Mouse (Mus musculus): ENCODE data around the gene A030014E15Rik. TPM values are rescaled to one million over a fixed set of nuclear protein-coding genes. Genes with fewer than 3 reads are reported as not detected.

The A030014E15Rik gene
- polyA plus RNA-seq, 1 experiment from 2014 or later: not detected

Other genes with a start within 250 kb of the A030014E15Rik start
- 207 and 208 TPM in 2 replicates for gene Mff, start 200.0 kb upstream of the A030014E15Rik start, polyA plus RNA-seq (2016; fragmentation: Nextera tagmentation; extraction: Ambion mirVana)
- 0.17 TPM in 1 of 2 replicates, not detected in the other for gene Tm4sf20, start 156.5 kb upstream of the A030014E15Rik start, polyA plus RNA-seq (2016; fragmentation: Nextera tagmentation; extraction: Ambion mirVana)
- gene Gm47791, start 153.7 kb upstream of the A030014E15Rik start, polyA plus RNA-seq (2016; fragmentation: Nextera tagmentation; extraction: Ambion mirVana): not detected in 2 replicates
- 46.4 and 47.0 TPM in 2 replicates for gene Agfg1, start 85.4 kb upstream of the A030014E15Rik start, polyA plus RNA-seq (2016; fragmentation: Nextera tagmentation; extraction: Ambion mirVana)
- gene A030005L19Rik, start 11.6 kb upstream of the A030014E15Rik start, polyA plus RNA-seq (2016; fragmentation: Nextera tagmentation; extraction: Ambion mirVana): 0.29 TPM in 1 of 2 replicates, not detected in the other
- not detected in 2 replicates for gene Gm6217, start 6.5 kb downstream of the A030014E15Rik start, polyA plus RNA-seq (2016; fragmentation: Nextera tagmentation; extraction: Ambion mirVana)
- gene A030003K21Rik, start 18.5 kb downstream of the A030014E15Rik start, polyA plus RNA-seq (2016; fragmentation: Nextera tagmentation; extraction: Ambion mirVana): not detected in 2 replicates
- not detected in 2 replicates for gene Gm7544, start 31.1 kb downstream of the A030014E15Rik start, polyA plus RNA-seq (2016; fragmentation: Nextera tagmentation; extraction: Ambion mirVana)
- not detected in 2 replicates for gene Gm47955, start 35.4 kb downstream of the A030014E15Rik start, polyA plus RNA-seq (2016; fragmentation: Nextera tagmentation; extraction: Ambion mirVana)
- not detected in 2 replicates for gene Gm47959, start 75.6 kb downstream of the A030014E15Rik start, polyA plus RNA-seq (2016; fragmentation: Nextera tagmentation; extraction: Ambion mirVana)
- gene Slc19a3, start 113.5 kb downstream of the A030014E15Rik start, polyA plus RNA-seq (2016; fragmentation: Nextera tagmentation; extraction: Ambion mirVana): 2.3 and 2.7 TPM in 2 replicates
- not detected in 2 replicates for gene Krtap28-10, start 117.6 kb downstream of the A030014E15Rik start, polyA plus RNA-seq (2016; fragmentation: Nextera tagmentation; extraction: Ambion mirVana)
- gene Gm47969, start 120.0 kb downstream of the A030014E15Rik start, polyA plus RNA-seq (2016; fragmentation: Nextera tagmentation; extraction: Ambion mirVana): not detected in 2 replicates
- not detected in 2 replicates for gene A030005K14Rik, start 134.5 kb downstream of the A030014E15Rik start, polyA plus RNA-seq (2016; fragmentation: Nextera tagmentation; extraction: Ambion mirVana)
- not detected in 2 replicates for gene Krtap28-13, start 136.0 kb downstream of the A030014E15Rik start, polyA plus RNA-seq (2016; fragmentation: Nextera tagmentation; extraction: Ambion mirVana)
- gene Ccl20, start 191.8 kb downstream of the A030014E15Rik start, polyA plus RNA-seq (2016; fragmentation: Nextera tagmentation; extraction: Ambion mirVana): 0.21 and 0.66 TPM in 2 replicates
- gene Daw1, start 234.8 kb downstream of the A030014E15Rik start, polyA plus RNA-seq (2016; fragmentation: Nextera tagmentation; extraction: Ambion mirVana): not detected in 2 replicates